Mouse (Mus musculus): Measurements from ENCODE around the gene Eif2ak1. TPM values are rescaled to one million over a fixed set of nuclear protein-coding genes. Genes with fewer than 3 reads are reported as not detected.
"Not testable (repeated sequence)": the region's sequence is repeated elsewhere in the genome, so short reads cannot be mapped to it uniquely, and the experiment has no call there.

Gene Eif2ak1
- polyA plus RNA-seq (2015; fragmentation: Nextera tagmentation; extraction: Ambion mirVana) = 32.2 and 32.5 TPM in 2 replicates

DNA sequence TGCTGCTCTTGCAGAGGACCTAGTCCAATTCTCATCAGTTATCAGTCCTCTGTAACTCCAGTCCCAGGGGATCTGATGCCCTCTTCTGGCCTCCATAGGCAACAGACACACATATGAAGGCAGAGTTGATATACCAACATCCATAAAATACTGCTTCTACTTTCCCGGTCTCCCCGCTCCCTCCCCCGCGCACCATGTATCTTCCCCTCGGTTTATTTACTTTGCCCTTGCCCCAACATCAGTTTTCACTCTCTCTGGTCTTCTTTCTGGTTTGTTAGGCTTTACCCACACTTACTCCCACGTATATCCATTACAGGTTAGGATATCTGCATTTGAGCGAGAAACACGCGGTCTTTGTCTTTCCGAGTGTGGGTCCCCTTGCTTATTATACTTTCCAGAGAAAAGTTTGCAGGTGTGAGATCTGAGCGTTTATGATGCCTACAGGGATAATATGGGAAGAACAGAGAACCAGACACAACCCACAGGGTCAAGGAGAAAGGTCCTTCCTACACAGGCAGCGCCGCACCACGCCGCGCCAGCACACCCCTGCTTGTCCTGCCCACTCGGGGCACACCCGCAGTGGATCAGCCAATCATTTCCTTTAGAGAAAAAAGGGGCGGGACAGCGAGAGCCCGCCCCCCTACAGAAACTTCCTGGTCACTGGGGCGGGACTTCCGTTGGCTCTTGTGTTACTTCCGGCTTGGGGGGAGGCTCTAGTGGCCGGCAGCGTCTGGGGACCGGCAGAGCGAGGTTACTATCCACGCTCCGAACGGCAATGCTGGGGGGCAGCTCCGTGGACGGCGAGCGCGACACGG is at the start of gene Eif2ak1:
Gene Eif2ak1, plus strand, starts transcription at position 673 of the 815 bp plus-strand sequence.
- Histone ChIP-seq H3K9me3 (ENCODE audit: control insufficient read depth, low read length) (no peaks in the 10 kb centered on the region), H3K27ac (ENCODE audit: low read length) (peak within 1 kb of the TSS; percentile 61), H3K27me3 (replicated peaks; ENCODE audit: control insufficient read depth, insufficient read depth, low read length) (no peaks in the 10 kb centered on the region), H3K4me1 (ENCODE audit: control insufficient read depth, insufficient read depth, low read length) (peaks cover 6% of the 10 kb centered on the region; the same call in 1 of the 2 replicates), H3K36me3 (ENCODE audit: control insufficient read depth, insufficient read depth, low read length) (no peaks in the 10 kb centered on the region), H3K9ac (ENCODE audit: low read depth, low read length) (peak within 1 kb of the TSS; percentile 86), H3K4me2 (ENCODE audit: low read depth, low read length) (peak within 1 kb of the TSS; percentile 88), H3K4me3 (ENCODE audit: low read length) (peak within 1 kb of the TSS; percentile 87)
- WGBS = under 1% methylated on average over 37 of the region's 37 CpGs
- ATAC-seq = peak; percentile 99

DNA sequence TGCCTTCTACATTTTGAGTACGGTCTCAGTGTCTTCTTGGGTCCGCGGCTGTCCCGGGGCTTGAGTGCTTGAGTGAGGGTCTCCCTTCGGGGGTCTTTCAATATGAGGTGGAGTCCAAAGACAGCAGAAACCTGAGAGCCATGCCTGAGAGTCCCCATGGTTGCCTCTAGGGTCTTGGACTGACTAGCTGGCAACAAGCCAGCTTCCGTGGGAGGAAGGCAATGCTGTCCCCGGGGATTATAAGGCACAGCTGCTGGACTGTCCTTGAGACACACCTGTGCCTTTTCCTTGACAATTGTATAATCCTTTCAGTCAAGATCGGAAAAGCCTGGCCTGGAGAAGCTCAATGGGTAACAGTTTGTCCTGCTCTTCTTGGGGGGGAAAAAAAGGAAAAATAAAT is 35.6 kb upstream of the Eif2ak1 start:
- H3K4me1 ChIP-seq (ENCODE audit: control insufficient read depth, insufficient read depth, low read length) = no peaks in the 10 kb centered on the region
- no peak for ATAC-seq
- 81% methylated on average over 7 of the region's 8 CpGs for WGBS

DNA sequence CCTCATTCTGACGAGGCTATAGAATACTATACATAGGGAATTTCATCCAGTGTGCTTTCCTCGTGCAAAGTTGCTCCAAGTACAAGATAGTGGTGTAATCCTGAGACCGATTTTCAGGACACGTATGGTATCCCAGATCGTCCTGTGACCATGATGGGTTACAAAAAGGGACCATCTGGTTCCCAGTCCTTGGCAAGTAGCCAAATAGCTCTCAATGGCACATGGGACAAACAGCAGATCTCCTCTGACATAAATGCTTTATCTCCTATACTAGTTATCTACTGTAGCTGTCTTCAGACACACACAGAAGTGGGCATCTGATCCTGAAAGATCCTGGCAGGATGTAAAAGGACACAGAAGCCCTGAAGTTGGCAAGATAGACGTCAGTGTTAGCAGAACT is 32.2 kb upstream of the Eif2ak1 start:
- Histone ChIP-seq H3K4me2 (ENCODE audit: low read depth, low read length) (no peak overlapping the region), H3K4me3 (ENCODE audit: low read length) (no peak overlapping the region), H3K9me3 (ENCODE audit: control insufficient read depth, low read length) (no peaks in the 10 kb centered on the region; the same call in 1 of the 2 replicates), H3K9ac (ENCODE audit: low read depth, low read length) (no peak overlapping the region), H3K27me3 (replicated peaks; ENCODE audit: control insufficient read depth, insufficient read depth, low read length) (no peaks in the 10 kb centered on the region), H3K27ac (ENCODE audit: low read length) (no peak overlapping the region), H3K4me1 (ENCODE audit: control insufficient read depth, insufficient read depth, low read length) (no peaks in the 10 kb centered on the region), H3K36me3 (ENCODE audit: control insufficient read depth, insufficient read depth, low read length) (no peaks in the 10 kb centered on the region)
- WGBS = 72% methylated on average over 6 of the region's 6 CpGs
- ATAC-seq = no peak

More for the DNA sequence above, 35.6 kb upstream of the Eif2ak1 start:
- H3K4me3 ChIP-seq (ENCODE audit: low read length) = no peak overlapping the region
- H3K9me3 ChIP-seq (ENCODE audit: control insufficient read depth, low read length) = no peaks in the 10 kb centered on the region; the same call in 1 of the 2 replicates
- no peak overlapping the region for H3K9ac ChIP-seq (ENCODE audit: low read depth, low read length)
- no peak overlapping the region for H3K27ac ChIP-seq (ENCODE audit: low read length)
- no peak overlapping the region for H3K4me2 ChIP-seq (ENCODE audit: low read depth, low read length)
- H3K36me3 ChIP-seq (ENCODE audit: control insufficient read depth, insufficient read depth, low read length) = no peaks in the 10 kb centered on the region
- H3K27me3 ChIP-seq (replicated peaks; ENCODE audit: control insufficient read depth, insufficient read depth, low read length) = no peaks in the 10 kb centered on the region

DNA sequence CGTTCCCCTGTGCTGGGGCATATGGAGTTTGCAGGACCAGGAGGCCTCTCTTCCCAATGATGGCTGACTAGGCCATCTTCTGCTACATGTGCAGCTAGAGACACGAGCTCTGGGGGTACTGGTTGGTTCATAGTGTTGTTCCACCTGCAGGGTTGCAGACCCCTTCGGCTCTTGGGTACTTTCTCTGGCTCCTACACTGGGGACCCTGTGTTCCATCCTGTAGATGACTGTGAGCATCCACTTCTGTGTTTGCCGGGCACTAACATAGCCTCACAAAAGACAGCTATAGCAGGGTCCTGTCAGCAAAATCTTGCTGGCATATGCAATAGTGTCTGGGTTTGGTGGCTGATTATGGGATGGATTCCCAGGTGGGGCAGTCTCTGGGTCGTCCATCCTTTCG is 16.4 kb upstream of the Eif2ak1 start:
- WGBS = 76% methylated on average over 6 of the region's 6 CpGs
- H3K4me2 ChIP-seq (ENCODE audit: low read depth, low read length); H3K4me3 ChIP-seq (ENCODE audit: low read length); H3K36me3 ChIP-seq (ENCODE audit: control insufficient read depth, insufficient read depth, low read length); H3K27me3 ChIP-seq (replicated peaks; ENCODE audit: control insufficient read depth, insufficient read depth, low read length); ATAC-seq; H3K9ac ChIP-seq (ENCODE audit: low read depth, low read length); H3K4me1 ChIP-seq (ENCODE audit: control insufficient read depth, insufficient read depth, low read length); H3K9me3 ChIP-seq (ENCODE audit: control insufficient read depth, low read length); H3K27ac ChIP-seq (ENCODE audit: low read length): not testable (repeated sequence)

DNA sequence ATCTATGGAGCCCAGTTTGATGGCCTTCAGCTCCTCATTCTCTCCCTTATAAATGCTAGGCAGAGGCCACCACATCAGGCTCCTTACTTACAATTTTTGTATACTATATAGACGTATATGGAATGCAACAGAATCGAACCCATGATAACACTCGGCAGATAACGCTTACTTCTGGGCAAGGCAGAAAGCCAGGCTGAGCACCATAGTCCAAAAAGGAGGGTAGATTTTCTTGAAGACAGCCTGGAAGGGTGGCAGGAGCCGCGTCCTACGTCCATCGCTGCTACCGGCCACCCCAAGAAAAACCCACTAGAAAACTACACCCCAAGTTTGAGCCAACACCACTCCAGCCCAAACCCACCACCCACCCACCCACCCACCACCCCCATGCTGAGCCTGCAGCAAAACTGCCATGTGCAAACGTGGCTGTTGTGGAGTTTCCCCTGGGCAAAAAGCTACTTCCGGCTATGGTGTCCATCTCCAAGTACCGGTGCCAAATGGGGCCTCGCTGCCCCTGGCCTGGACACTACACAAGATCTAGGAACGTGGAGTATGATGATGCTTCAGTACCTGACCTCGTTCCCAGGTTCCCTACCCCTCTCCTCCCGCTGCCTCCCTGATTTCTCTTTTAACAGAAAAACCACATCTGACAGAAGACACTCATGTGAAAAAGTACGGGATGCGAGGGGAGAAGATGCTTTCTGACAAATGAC is 13.4 kb upstream of the Eif2ak1 start:
- Histone ChIP-seq H3K4me2 (ENCODE audit: low read depth, low read length) (no peak overlapping the region), H3K27me3 (replicated peaks; ENCODE audit: control insufficient read depth, insufficient read depth, low read length) (no peaks in the 10 kb centered on the region), H3K4me1 (ENCODE audit: control insufficient read depth, insufficient read depth, low read length) (no peaks in the 10 kb centered on the region), H3K9me3 (ENCODE audit: control insufficient read depth, low read length) (no peaks in the 10 kb centered on the region), H3K4me3 (ENCODE audit: low read length) (no peak overlapping the region), H3K27ac (ENCODE audit: low read length) (no peak overlapping the region), H3K9ac (ENCODE audit: low read depth, low read length) (no peak overlapping the region), H3K36me3 (ENCODE audit: control insufficient read depth, insufficient read depth, low read length) (no peaks in the 10 kb centered on the region)
- no peak for ATAC-seq
- 87% methylated on average over 18 of the region's 18 CpGs for WGBS

DNA sequence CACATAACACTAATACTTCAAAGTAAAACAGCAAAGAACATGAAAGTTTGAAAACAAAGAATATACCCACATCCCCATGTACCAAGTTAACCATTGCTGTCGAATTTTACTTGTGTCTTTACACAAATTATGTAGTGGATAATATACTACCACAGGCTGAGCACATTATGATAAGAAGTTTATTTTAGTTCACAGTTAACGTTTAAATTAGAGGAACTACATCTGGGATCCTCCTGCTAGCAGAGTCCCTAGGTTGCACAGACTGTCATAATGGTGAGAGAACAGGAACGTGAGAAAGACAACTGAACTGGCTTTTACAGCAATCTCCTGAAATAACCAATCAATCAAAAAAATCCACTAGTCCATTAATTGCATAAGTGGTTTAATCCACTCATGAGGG is 10.3 kb upstream of the Eif2ak1 start:
- ATAC-seq = no peak
- H3K4me1 ChIP-seq (ENCODE audit: control insufficient read depth, insufficient read depth, low read length) = no peaks in the 10 kb centered on the region
- H3K4me2 ChIP-seq (ENCODE audit: low read depth, low read length) = no peak overlapping the region
- H3K36me3 ChIP-seq (ENCODE audit: control insufficient read depth, insufficient read depth, low read length) = no peaks in the 10 kb centered on the region
- 56% methylated on average over 3 of the region's 3 CpGs for WGBS
- H3K9ac ChIP-seq (ENCODE audit: low read depth, low read length) = no peak overlapping the region
- H3K27ac ChIP-seq (ENCODE audit: low read length) = no peak overlapping the region
- H3K27me3 ChIP-seq (replicated peaks; ENCODE audit: control insufficient read depth, insufficient read depth, low read length) = no peaks in the 10 kb centered on the region
- H3K4me3 ChIP-seq (ENCODE audit: low read length) = no peak overlapping the region
- H3K9me3 ChIP-seq (ENCODE audit: control insufficient read depth, low read length) = no peaks in the 10 kb centered on the region

- no peak overlapping the region for H3K4me3 ChIP-seq (ENCODE audit: low read length)
- H3K4me1 ChIP-seq (ENCODE audit: control insufficient read depth, insufficient read depth, low read length) = no peaks in the 10 kb centered on the region
- no peaks in the 10 kb centered on the region for H3K36me3 ChIP-seq (ENCODE audit: control insufficient read depth, insufficient read depth, low read length)
- ATAC-seq = no peak
- H3K9ac ChIP-seq (ENCODE audit: low read depth, low read length) = no peak overlapping the region
- H3K4me2 ChIP-seq (ENCODE audit: low read depth, low read length) = no peak overlapping the region
- H3K27ac ChIP-seq (ENCODE audit: low read length) = no peak overlapping the region
- no peaks in the 10 kb centered on the region for H3K9me3 ChIP-seq (ENCODE audit: control insufficient read depth, low read length)
- 90% methylated on average over 3 of the region's 3 CpGs for WGBS
- H3K27me3 ChIP-seq (replicated peaks; ENCODE audit: control insufficient read depth, insufficient read depth, low read length) = no peaks in the 10 kb centered on the region
These were observed 8.0 kb upstream of the Eif2ak1 start for GRCm38 (mm10) chr5:143809421-143810090.

DNA sequence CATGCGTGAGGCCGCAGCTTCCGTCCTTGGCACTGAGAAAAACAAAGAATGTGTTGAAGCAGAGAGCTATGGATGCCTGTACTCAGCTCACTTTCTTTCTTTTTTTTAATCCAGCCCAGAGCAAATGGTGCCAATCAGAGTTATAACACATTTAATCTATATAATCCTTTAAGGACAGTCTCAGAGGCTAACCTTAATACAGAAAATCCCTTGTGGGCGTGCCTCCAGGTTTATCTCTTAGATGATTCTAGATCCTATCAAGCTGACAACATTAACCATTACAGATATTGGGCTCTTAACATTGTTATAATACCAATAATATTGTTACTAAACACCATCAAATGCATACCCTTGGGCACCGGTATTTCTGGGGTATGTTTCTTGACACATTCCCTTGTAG is 5.9 kb upstream of the Eif2ak1 start:
- WGBS = 85% methylated on average over 5 of the region's 5 CpGs
- Histone ChIP-seq H3K36me3 (ENCODE audit: control insufficient read depth, insufficient read depth, low read length) (no peaks in the 10 kb centered on the region), H3K9me3 (ENCODE audit: control insufficient read depth, low read length) (no peaks in the 10 kb centered on the region), H3K4me3 (ENCODE audit: low read length) (no peak overlapping the region), H3K27ac (ENCODE audit: low read length) (no peak overlapping the region), H3K4me2 (ENCODE audit: low read depth, low read length) (no peak overlapping the region), H3K4me1 (ENCODE audit: control insufficient read depth, insufficient read depth, low read length) (no peaks in the 10 kb centered on the region), H3K27me3 (replicated peaks; ENCODE audit: control insufficient read depth, insufficient read depth, low read length) (no peaks in the 10 kb centered on the region), H3K9ac (ENCODE audit: low read depth, low read length) (no peak overlapping the region)
- ATAC-seq = no peak

GRCm38 (mm10) chr5:143814626-143815025 is 3.0 kb upstream of the Eif2ak1 start:
- ATAC-seq = no peak
- Histone ChIP-seq H3K9ac (ENCODE audit: low read depth, low read length) (no peak overlapping the region), H3K9me3 (ENCODE audit: control insufficient read depth, low read length) (no peaks in the 10 kb centered on the region), H3K4me1 (ENCODE audit: control insufficient read depth, insufficient read depth, low read length) (peaks cover 6% of the 10 kb centered on the region; the same call in 1 of the 2 replicates), H3K27me3 (replicated peaks; ENCODE audit: control insufficient read depth, insufficient read depth, low read length) (no peaks in the 10 kb centered on the region), H3K4me3 (ENCODE audit: low read length) (no peak overlapping the region), H3K27ac (ENCODE audit: low read length) (no peak overlapping the region), H3K36me3 (ENCODE audit: control insufficient read depth, insufficient read depth, low read length) (no peaks in the 10 kb centered on the region), H3K4me2 (ENCODE audit: low read depth, low read length) (no peak overlapping the region)
- WGBS = 71% methylated on average over 2 of the region's 2 CpGs

All from intestine, embryonic 16.5 days (tissue).